Mouse (Mus musculus) G1E (cell line): ENCODE measurements around the gene Rcan3.

Source experiments
- CTCF ChIP-seq: IDR thresholded peaks from 2 replicates; pipeline ENCODE4 v1.5.1; 2012; ENCODE audit warnings: low read depth, low read length, inconsistent platforms, mixed read lengths
- GATA1 ChIP-seq: IDR thresholded peaks from 2 replicates; pipeline ENCODE4 v1.6.1; 2012; ENCODE audit warnings: borderline replicate concordance, low read length, inconsistent platforms, mixed read lengths
- GATA2 ChIP-seq: IDR thresholded peaks from 2 replicates; pipeline ENCODE4 v1.6.1; 2012; ENCODE audit warnings: low read depth, low read length, inconsistent platforms, borderline replicate concordance
- POLR2AphosphoS5 ChIP-seq: IDR thresholded peaks from 2 replicates; pipeline ENCODE4 v1.6.1; 2012; ENCODE audit warnings: low read depth, low read length, inconsistent platforms; ENCODE audit not compliant: insufficient replicate concordance
- TAL1 ChIP-seq: conservative IDR thresholded peaks from 2 replicates; pipeline ENCODE4 v1.6.1; 2012; ENCODE audit warnings: low read depth, low read length, inconsistent platforms, mixed read lengths

- TF ChIP-seq CTCF = no peak
- no peak for TF ChIP-seq TAL1
- no peak for TF ChIP-seq GATA1
- TF ChIP-seq POLR2AphosphoS5 = no peak
- no peak for TF ChIP-seq GATA2
These were observed 29.6 kb downstream of the Rcan3 start for GRCm38 (mm10) chr4:135404048-135404447.
